Mouse (Mus musculus) urinary bladder, postnatal 14 days (tissue): ENCODE measurements at regions not wholly inside any gene's neighbourhood (a gene's known extent, or its start where the extent isn't known, plus 50 kb on each side); places are given as distances from the start of the nearest gene placed in this dataset.
A peak's percentile ranks its signal among the peaks of the same experiment; 100 is the strongest.

Experiments
- DNase-seq: peaks from one replicate; pipeline ENCODE4 v3.0.0; 2021; ENCODE audit warnings: low spot score

GRCm38 (mm10) chr4:34226089-34226840 is 176.3 kb upstream of the Spaca1 start:
- no peak for DNase-seq

- DNase-seq = no peak
Observed at GRCm38 (mm10) chr4:34226886-34227285, 176.9 kb upstream of the Spaca1 start.

GRCm38 (mm10) chr4:34227611-34228010 is 177.6 kb upstream of the Spaca1 start:
- no peak for DNase-seq

- peak; percentile 46 for DNase-seq
Observed at GRCm38 (mm10) chr4:34231270-34231669, 181.3 kb upstream of the Spaca1 start.

GRCm38 (mm10) chr4:34234204-34234603 is 184.2 kb upstream of the Spaca1 start:
- DNase-seq = no peak

- DNase-seq = no peak
Observed at GRCm38 (mm10) chr4:34234645-34235044, 184.7 kb upstream of the Spaca1 start.

- no peak for DNase-seq
Observed at GRCm38 (mm10) chr4:34237791-34238190, 187.8 kb upstream of the Spaca1 start.

- no peak for DNase-seq
Observed at GRCm38 (mm10) chr4:34239624-34240023, 189.6 kb upstream of the Spaca1 start.

GRCm38 (mm10) chr4:34241060-34241571 is 191.1 kb upstream of the Spaca1 start:
- DNase-seq = no peak

- DNase-seq = no peak
Observed at GRCm38 (mm10) chr4:34241673-34242072, 191.7 kb upstream of the Spaca1 start.

- DNase-seq = no peak
Observed at GRCm38 (mm10) chr4:34259444-34259843, 209.5 kb upstream of the Spaca1 start.

GRCm38 (mm10) chr4:34260468-34260867 is 210.5 kb upstream of the Spaca1 start:
- DNase-seq = no peak

- DNase-seq = no peak
Observed at GRCm38 (mm10) chr4:34261809-34262208, 211.8 kb upstream of the Spaca1 start.

GRCm38 (mm10) chr4:34264431-34264830 is 214.4 kb upstream of the Spaca1 start:
- no peak for DNase-seq

- no peak for DNase-seq
Observed at GRCm38 (mm10) chr4:34274316-34274715, 224.3 kb upstream of the Spaca1 start.

- no peak for DNase-seq
Observed at GRCm38 (mm10) chr4:34275372-34275771, 225.4 kb upstream of the Spaca1 start.

- no peak for DNase-seq
Observed at GRCm38 (mm10) chr4:34302504-34303108, 248.1 kb upstream of the Akirin2 start.

- no peak for DNase-seq
Observed at GRCm38 (mm10) chr4:34308921-34309563, 241.7 kb upstream of the Akirin2 start.

GRCm38 (mm10) chr4:34310061-34310642 is 240.6 kb upstream of the Akirin2 start:
- no peak for DNase-seq

GRCm38 (mm10) chr4:34315848-34316247 is 234.9 kb upstream of the Akirin2 start:
- DNase-seq = no peak

- no peak for DNase-seq
Observed at GRCm38 (mm10) chr4:34322841-34323240, 227.9 kb upstream of the Akirin2 start.

GRCm38 (mm10) chr4:34328151-34328785 is 222.5 kb upstream of the Akirin2 start:
- no peak for DNase-seq
